Mouse (Mus musculus) G1E (cell line): Measurements from ENCODE around the gene Mid2. TPM values are rescaled to one million over a fixed set of nuclear protein-coding genes. Genes with fewer than 3 reads are reported as not detected.
"Not testable (repeated sequence)": the region's sequence is repeated elsewhere in the genome, so short reads cannot be mapped to it uniquely, and the experiment has no call there.

Experiments used
- ATAC-seq: 2 replicates; pipeline ENCODE4 v1.8.0; 2016; ENCODE audit warnings: mild to moderate bottlenecking; ENCODE audit not compliant: insufficient number of reproducible peaks, poor library complexity, low FRiP score, severe bottlenecking; ENCODE audit errors: extremely low read depth
- DNase-seq: peaks from one replicate; pipeline ENCODE4 v3.0.0; 2012; ENCODE audit warnings: low spot score
- H3K27me3 ChIP-seq: 2 replicates; pipeline ENCODE4 v1.6.1; 2012; ENCODE audit warnings: mild to moderate bottlenecking, low read length, inconsistent platforms; ENCODE audit not compliant: insufficient read depth
- H3K36me3 ChIP-seq: replicated peaks from 2 replicates; pipeline ENCODE3; 2012; ENCODE audit warnings: mild to moderate bottlenecking, inconsistent platforms
- H3K4me1 ChIP-seq: 2 replicates; pipeline ENCODE4 v1.6.1; 2012; ENCODE audit warnings: low read depth, low read length, inconsistent platforms, mixed read lengths; ENCODE audit not compliant: insufficient read depth
- H3K4me3 ChIP-seq: 2 replicates; pipeline ENCODE4 v1.5.1; 2012; ENCODE audit warnings: low read depth, mild to moderate bottlenecking, inconsistent platforms, low read length, moderate library complexity, mixed read lengths
- H3K9me3 ChIP-seq: replicated peaks from 2 replicates; pipeline ENCODE4 v1.6.1; 2012; ENCODE audit warnings: inconsistent platforms
- CTCF ChIP-seq: IDR thresholded peaks from 2 replicates; pipeline ENCODE4 v1.5.1; 2012; ENCODE audit warnings: low read depth, low read length, inconsistent platforms, mixed read lengths
- GATA1 ChIP-seq: IDR thresholded peaks from 2 replicates; pipeline ENCODE4 v1.6.1; 2012; ENCODE audit warnings: borderline replicate concordance, low read length, inconsistent platforms, mixed read lengths
- GATA2 ChIP-seq: IDR thresholded peaks from 2 replicates; pipeline ENCODE4 v1.6.1; 2012; ENCODE audit warnings: low read depth, low read length, inconsistent platforms, borderline replicate concordance
- POLR2AphosphoS5 ChIP-seq: IDR thresholded peaks from 2 replicates; pipeline ENCODE4 v1.6.1; 2012; ENCODE audit warnings: low read depth, low read length, inconsistent platforms; ENCODE audit not compliant: insufficient replicate concordance
- TAL1 ChIP-seq: conservative IDR thresholded peaks from 2 replicates; pipeline ENCODE4 v1.6.1; 2012; ENCODE audit warnings: low read depth, low read length, inconsistent platforms, mixed read lengths
- polyA plus RNA-seq: library from polyadenylated mRNA; stranded (reverse); fragments of >175 nt; gene quantifications from 2 replicates; pipeline ENCODE4 v1.2.3, GENCODE M21; 2012
- total RNA-seq, 2 experiments: library from RNA; stranded (forward) in 1 of 2; stranded (reverse) in 1 of 2; fragments of 200-1000 nt in 1 of 2; fragments of >200 nt in 1 of 2; fragmentation: Nextera tagmentation in 1 of 2; gene quantifications; 2 replicates each; pipeline ENCODE4 v1.2.3; 2014 to 2017

Mid2 gene
- total and polyA plus RNA-seq, 3 experiments = 0.11 TPM; not detected in 2

GRCm38 (mm10) chrX:140665242-140665810 lies 927 bp downstream of the Mid2 start:
- Histone ChIP-seq H3K9me3 (no peaks in the 10 kb centered on the region), H3K36me3 (no peaks in the 10 kb centered on the region), H3K4me1 (no peaks in the 10 kb centered on the region), H3K27me3 (no peaks in the 10 kb centered on the region), H3K4me3 (no peak overlapping the region)
- ATAC-seq = no peak
- DNase-seq = no peak
- no peak for TF ChIP-seq TAL1
- TF ChIP-seq POLR2AphosphoS5 = no peak

GRCm38 (mm10) chrX:140675444-140675843 lies 11.0 kb downstream of the Mid2 start:
- no peak for DNase-seq
- TF ChIP-seq POLR2AphosphoS5 (no peak), TAL1 (no peak), GATA2 (no peak), GATA1 (no peak), CTCF (no peak)
- no peaks in the 10 kb centered on the region for H3K9me3 ChIP-seq
- no peak overlapping the region for H3K4me3 ChIP-seq
- ATAC-seq = no peak
- H3K4me1 ChIP-seq = no peaks in the 10 kb centered on the region
- no peaks in the 10 kb centered on the region for H3K27me3 ChIP-seq
- no peaks in the 10 kb centered on the region for H3K36me3 ChIP-seq

GRCm38 (mm10) chrX:140688335-140688734 lies 23.9 kb downstream of the Mid2 start:
- no peaks in the 10 kb centered on the region for H3K36me3 ChIP-seq
- no peaks in the 10 kb centered on the region for H3K27me3 ChIP-seq
- H3K4me3 ChIP-seq = no peak overlapping the region
- TF ChIP-seq TAL1 (no peak), GATA1 (no peak), POLR2AphosphoS5 (no peak), GATA2 (no peak), CTCF (no peak)
- DNase-seq (no peak), ATAC-seq (no peak)
- no peaks in the 10 kb centered on the region for H3K4me1 ChIP-seq
- no peaks in the 10 kb centered on the region for H3K9me3 ChIP-seq

- H3K9me3 ChIP-seq, H3K4me3 ChIP-seq, H3K36me3 ChIP-seq, H3K27me3 ChIP-seq, ATAC-seq, DNase-seq, H3K4me1 ChIP-seq: not testable (repeated sequence)
These were observed 33.6 kb downstream of the Mid2 start for GRCm38 (mm10) chrX:140697872-140698463.

- H3K9me3 ChIP-seq = no peaks in the 10 kb centered on the region
- TF ChIP-seq CTCF = no peak
- TF ChIP-seq GATA1 = no peak
- TF ChIP-seq TAL1 = no peak
- TF ChIP-seq GATA2 = no peak
- no peak for TF ChIP-seq POLR2AphosphoS5
These were observed 38.8 kb downstream of the Mid2 start for GRCm38 (mm10) chrX:140703224-140703623.

GRCm38 (mm10) chrX:140706077-140706476 lies 41.7 kb downstream of the Mid2 start:
- Histone ChIP-seq H3K4me3 (no peak overlapping the region), H3K36me3 (no peaks in the 10 kb centered on the region), H3K9me3 (no peaks in the 10 kb centered on the region), H3K4me1 (no peaks in the 10 kb centered on the region), H3K27me3 (no peaks in the 10 kb centered on the region)
- DNase-seq = no peak
- TF ChIP-seq GATA1 = no peak
- TF ChIP-seq TAL1 = no peak
- TF ChIP-seq CTCF = no peak
- TF ChIP-seq POLR2AphosphoS5 = no peak
- no peak for TF ChIP-seq GATA2
- no peak for ATAC-seq

More at GRCm38 (mm10) chrX:140703224-140703623, 38.8 kb downstream of the Mid2 start:
- no peaks in the 10 kb centered on the region for H3K36me3 ChIP-seq
- H3K4me3 ChIP-seq = no peak overlapping the region
- ATAC-seq = no peak
- no peaks in the 10 kb centered on the region for H3K4me1 ChIP-seq
- H3K27me3 ChIP-seq = no peaks in the 10 kb centered on the region
- no peak for DNase-seq

- Histone ChIP-seq H3K4me3 (no peak overlapping the region), H3K4me1 (no peaks in the 10 kb centered on the region), H3K36me3 (no peaks in the 10 kb centered on the region), H3K27me3 (0 out of 2 replicates have a peak, but pooled peaks cover 3% of the 10 kb centered on the region), H3K9me3 (no peaks in the 10 kb centered on the region)
- ATAC-seq (no peak), DNase-seq (no peak)
- TF ChIP-seq CTCF = no peak
- TF ChIP-seq POLR2AphosphoS5 = no peak
- no peak for TF ChIP-seq TAL1
- TF ChIP-seq GATA1 = no peak
- no peak for TF ChIP-seq GATA2
These were observed 58.0 kb downstream of the Mid2 start for GRCm38 (mm10) chrX:140722400-140722799.
